ENCODE assay signal across 7 mouse cellular contexts in genomic region chr2:102185951-102186561, GRCm38 (mm10). TPM values are rescaled to one million over a fixed set of nuclear protein-coding genes. Genes with fewer than 3 reads are reported as not detected.
A peak's percentile ranks its signal among the peaks of the same experiment; 100 is the strongest.
DNase-seq lines count a peak whose midpoint lies in the region; ATAC-seq lines count a peak whose summit lies in the region.

Gene Ldlrad3 (minus strand): TSS chr2:102186385.

- no peaks in the 10 kb centered on the region for H3K9me3 ChIP-seq in embryonic facial prominence, embryonic 10.5 days
- H3K9me3 ChIP-seq in midbrain, embryonic 11.5 days (ENCODE audit: control insufficient read depth, low read length): no peaks in the 10 kb centered on the region

- peaks cover 40% of the 10 kb centered on the region for H3K4me1 ChIP-seq in embryonic facial prominence, embryonic 10.5 days
- H3K4me1 ChIP-seq in midbrain, embryonic 11.5 days (ENCODE audit: control insufficient read depth, insufficient read depth, low read length): peaks cover 18% of the 10 kb centered on the region

- H3K4me2 ChIP-seq in midbrain, embryonic 11.5 days: peak within 1 kb of the TSS; percentile 87

- intact Hi-C loops in left cerebral cortex, postnatal 4 days (cut with DNase I): no loop called here

- H3K27me3 ChIP-seq in embryonic facial prominence, embryonic 10.5 days (replicated peaks; ENCODE audit: low read depth, poor library complexity, severe bottlenecking): no peaks in the 10 kb centered on the region
- no peaks in the 10 kb centered on the region for H3K27me3 ChIP-seq in midbrain, embryonic 11.5 days (ENCODE audit: control insufficient read depth, insufficient read depth, low read length)

- under 1% methylated on average over 77 of the region's 77 CpGs for whole genome bisulfite sequencing in embryonic facial prominence, embryonic 10.5 days
- 1% methylated on average over 74 of the region's 77 CpGs for WGBS in midbrain, embryonic 11.5 days

- 0 out of 2 replicates have a peak, but pooled peaks cover 4% of the 10 kb centered on the region for H3K36me3 ChIP-seq in embryonic facial prominence, embryonic 10.5 days (replicated peaks)
- no peaks in the 10 kb centered on the region for H3K36me3 ChIP-seq in midbrain, embryonic 11.5 days (ENCODE audit: control insufficient read depth, insufficient read depth, low read length)

- peak within 1 kb of the TSS; percentile 80 for H3K4me3 ChIP-seq in embryonic facial prominence, embryonic 10.5 days
- H3K4me3 ChIP-seq in midbrain, embryonic 11.5 days (ENCODE audit: low read depth, low read length): peak within 1 kb of the TSS; percentile 79

- DNase-seq in adrenal gland, postnatal 10 days: peak; percentile 99
- peak; percentile 97 for DNase-seq in embryonic facial prominence, embryonic 10.5 days (ENCODE audit: low spot score)
- DNase-seq in kidney, adult 11 months: peak; percentile 89
- peak; percentile 91 for DNase-seq in left cerebral cortex, postnatal 4 days
- peak; percentile 99 for DNase-seq in midbrain, embryonic 11.5 days (ENCODE audit: low spot score, missing footprints)
- DNase-seq in right cerebral cortex, postnatal 4 days: peak; percentile 73

- peak within 1 kb of the TSS; percentile 94 for H3K9ac ChIP-seq in midbrain, embryonic 11.5 days (ENCODE audit: low read length)

- peak; percentile 75 for ATAC-seq in granulocyte monocyte progenitor cell, adult 5-6 weeks (replicated peaks; ENCODE audit: poor library complexity, severe bottlenecking)
- ATAC-seq in midbrain, embryonic 11.5 days (ENCODE audit: low FRiP score): peak; percentile 97

- peak within 1 kb of the TSS; percentile 98 for H3K27ac ChIP-seq in embryonic facial prominence, embryonic 10.5 days (replicated peaks)
- H3K27ac ChIP-seq in midbrain, embryonic 11.5 days (ENCODE audit: low read depth, low read length): peak within 1 kb of the TSS; percentile 81

RNA-seq across cellular contexts. Expression of gene Ldlrad3, which starts in this region (rescaled TPM):
- total RNA-seq in adrenal gland, postnatal 10 days (2021): 10 to 100 TPM; 11.6 to 13.8 TPM
- 56.0 and 56.5 TPM in 2 replicates for polyA plus RNA-seq in embryonic facial prominence, embryonic 10.5 days (2016; fragmentation: Nextera tagmentation; extraction: Ambion mirVana)
- 21.6 and 25.7 TPM in 2 replicates for total RNA-seq in granulocyte monocyte progenitor cell, adult 5-6 weeks (2014; fragmentation: Nextera tagmentation)
- total RNA-seq in granulocyte monocyte progenitor cell, adult 5-6 weeks (2017): 30.3 and 30.6 TPM in 2 replicates
- total RNA-seq in left cerebral cortex, postnatal 4 days (2021): 10 to 100 TPM; 21.6 to 23.0 TPM
- polyA plus RNA-seq in midbrain, embryonic 11.5 days (2014; fragmentation: Nextera tagmentation; extraction: Ambion mirVana): 53.1 and 57.7 TPM in 2 replicates

Comparison
In these comparisons a context has a peak if more than half of its experiments do, and no peak if none do; other contexts are left out.
1. Peak in every context shown above with its lines: DNase-seq, ATAC-seq, H3K4me3 ChIP-seq and H3K27ac ChIP-seq.